Mouse (Mus musculus) liver, embryonic 12.5 days (tissue): ENCODE data around the gene Med13l. TPM values are rescaled to one million over a fixed set of nuclear protein-coding genes. Genes with fewer than 3 reads are reported as not detected.

Experiments used
- ATAC-seq: fragments of 200-750 bp; cut with Nextera tagmentation; 2 replicates; pipeline ENCODE4 v1.8.0; 2017; ENCODE audit warnings: moderate number of reproducible peaks, mild to moderate bottlenecking, moderate library complexity
- H3K27ac ChIP-seq: fragments of 300-500 bp; sonication (generic); 2 replicates; pipeline ENCODE4 v1.5.1; 2016; ENCODE audit warnings: mild to moderate bottlenecking
- H3K27me3 ChIP-seq: fragments of 300-500 bp; sonication (generic); replicated peaks from 2 replicates; pipeline ENCODE4 v1.6.1; 2016; ENCODE audit warnings: mild to moderate bottlenecking, moderate library complexity
- H3K36me3 ChIP-seq: fragments of 300-500 bp; sonication (generic); 2 replicates; pipeline ENCODE4 v1.6.1; 2016; ENCODE audit warnings: mild to moderate bottlenecking, moderate library complexity
- H3K4me1 ChIP-seq: fragments of 300-500 bp; sonication (generic); 2 replicates; pipeline ENCODE4 v1.6.1; 2016
- H3K4me2 ChIP-seq: fragments of 300-500 bp; sonication (generic); 2 replicates; pipeline ENCODE4 v1.6.1; 2016; ENCODE audit warnings: mild to moderate bottlenecking, moderate library complexity
- H3K4me3 ChIP-seq: fragments of 300-500 bp; sonication (generic); 2 replicates; pipeline ENCODE4 v1.5.1; 2016; ENCODE audit warnings: mild to moderate bottlenecking, moderate library complexity
- H3K9ac ChIP-seq: fragments of 300-500 bp; sonication (generic); 2 replicates; pipeline ENCODE4 v1.6.1; 2016; ENCODE audit warnings: mild to moderate bottlenecking, moderate library complexity
- H3K9me3 ChIP-seq: fragments of 300-500 bp; sonication (generic); replicated peaks from 2 replicates; pipeline ENCODE4 v1.6.1; 2016; ENCODE audit warnings: mild to moderate bottlenecking, moderate library complexity
- WGBS: fragments of 180-500 bp; shearing (Covaris S2); methylation state at CpG from one replicate; pipeline ENCODE4 v1.1.7; 2016; ENCODE audit not compliant: insufficient replicate concordance; 5-methylcytosine and 5-hydroxymethylcytosine counted together
- polyA plus RNA-seq: library from polyadenylated mRNA; unstranded; fragments of >200 nt; fragmentation: Nextera tagmentation; extraction: Ambion mirVana; gene quantifications from 2 replicates; pipeline ENCODE4 v1.2.1, GENCODE M21; 2016

Med13l gene
- polyA plus RNA-seq, 1 experiment from 2014 or later: 13.0 TPM

GRCm38 (mm10) chr5:118666437-118667207 is 106.1 kb downstream of the Med13l start:
- Histone ChIP-seq H3K36me3 (peaks cover 31% of the 10 kb centered on the region), H3K27ac (no peak overlapping the region), H3K27me3 (no peaks in the 10 kb centered on the region), H3K4me2 (no peak overlapping the region), H3K9me3 (no peaks in the 10 kb centered on the region), H3K4me1 (peaks cover 43% of the 10 kb centered on the region), H3K4me3 (no peak overlapping the region), H3K9ac (no peak overlapping the region)
- 71% methylated on average over 25 of the region's 25 CpGs for WGBS
- ATAC-seq: no peak

- H3K27me3 ChIP-seq: no peaks in the 10 kb centered on the region
- no peaks in the 10 kb centered on the region for H3K9me3 ChIP-seq
- no peak overlapping the region for H3K9ac ChIP-seq
- no peak overlapping the region for H3K4me2 ChIP-seq
- no peak overlapping the region for H3K27ac ChIP-seq
- no peak for ATAC-seq
- no peak overlapping the region for H3K4me3 ChIP-seq
- peaks cover 40% of the 10 kb centered on the region for H3K36me3 ChIP-seq
- peaks cover 40% of the 10 kb centered on the region for H3K4me1 ChIP-seq
- WGBS: 71% methylated on average over 7 of the region's 7 CpGs
Observed at GRCm38 (mm10) chr5:118667863-118668262, 107.4 kb downstream of the Med13l start.

- Histone ChIP-seq H3K4me2 (no peak overlapping the region), H3K36me3 (peaks cover 37% of the 10 kb centered on the region), H3K9me3 (no peaks in the 10 kb centered on the region), H3K4me1 (peaks cover 43% of the 10 kb centered on the region), H3K27me3 (no peaks in the 10 kb centered on the region), H3K27ac (no peak overlapping the region; the same call in 1 of the 2 replicates), H3K9ac (no peak overlapping the region), H3K4me3 (no peak overlapping the region)
- WGBS: 65% methylated on average over 2 of the region's 2 CpGs
- no peak for ATAC-seq
Observed at GRCm38 (mm10) chr5:118668931-118669330, 108.5 kb downstream of the Med13l start.

GRCm38 (mm10) chr5:118672111-118672510 is 111.6 kb downstream of the Med13l start:
- no peak for ATAC-seq
- H3K9ac ChIP-seq: no peak overlapping the region
- no peak overlapping the region for H3K4me3 ChIP-seq
- H3K9me3 ChIP-seq: no peaks in the 10 kb centered on the region
- H3K27ac ChIP-seq: no peak overlapping the region
- peaks cover 47% of the 10 kb centered on the region for H3K4me1 ChIP-seq
- peaks cover 33% of the 10 kb centered on the region for H3K36me3 ChIP-seq
- H3K27me3 ChIP-seq: no peaks in the 10 kb centered on the region
- no peak overlapping the region for H3K4me2 ChIP-seq

GRCm38 (mm10) chr5:118673859-118674258 is 113.4 kb downstream of the Med13l start:
- ATAC-seq: no peak
- H3K4me3 ChIP-seq: no peak overlapping the region
- H3K36me3 ChIP-seq: peaks cover 41% of the 10 kb centered on the region
- no peak overlapping the region for H3K4me2 ChIP-seq
- 85% methylated on average over 5 of the region's 5 CpGs for WGBS
- no peaks in the 10 kb centered on the region for H3K9me3 ChIP-seq
- no peak overlapping the region for H3K9ac ChIP-seq
- no peaks in the 10 kb centered on the region for H3K27me3 ChIP-seq
- no peak overlapping the region for H3K27ac ChIP-seq
- H3K4me1 ChIP-seq: peaks cover 46% of the 10 kb centered on the region

DNA sequence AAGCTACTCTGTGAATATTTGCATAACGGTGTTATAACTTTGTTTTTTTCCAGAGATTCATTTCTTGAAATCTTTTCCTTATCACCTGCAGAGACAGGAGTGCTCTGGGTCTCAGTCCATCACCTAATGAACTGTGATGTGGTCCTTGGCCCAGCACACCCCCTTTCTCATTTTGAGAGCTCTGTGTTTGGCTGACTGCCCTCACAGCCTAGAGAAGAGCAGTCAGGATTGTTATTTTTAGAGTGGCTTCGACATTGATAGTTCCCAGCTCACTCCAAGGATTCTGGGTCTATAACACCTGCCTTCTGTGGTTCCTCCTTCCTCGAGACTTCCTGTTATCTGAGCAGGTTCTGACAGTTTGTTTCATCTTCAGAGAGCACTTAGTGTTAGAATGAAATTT is 113.8 kb downstream of the Med13l start:
- H3K4me3 ChIP-seq: no peak overlapping the region
- 58% methylated on average over 3 of the region's 3 CpGs for WGBS
- H3K9ac ChIP-seq: no peak overlapping the region
- no peaks in the 10 kb centered on the region for H3K27me3 ChIP-seq
- peaks cover 41% of the 10 kb centered on the region for H3K36me3 ChIP-seq
- no peak for ATAC-seq
- H3K9me3 ChIP-seq: no peaks in the 10 kb centered on the region
- no peak overlapping the region for H3K4me2 ChIP-seq
- H3K4me1 ChIP-seq: peaks cover 41% of the 10 kb centered on the region
- no peak overlapping the region for H3K27ac ChIP-seq

- no peak overlapping the region for H3K4me3 ChIP-seq
- H3K27ac ChIP-seq: no peak overlapping the region
- peaks cover 51% of the 10 kb centered on the region for H3K36me3 ChIP-seq
- no peak for ATAC-seq
- H3K9ac ChIP-seq: no peak overlapping the region
- H3K27me3 ChIP-seq: no peaks in the 10 kb centered on the region
- 77% methylated on average over 3 of the region's 3 CpGs for WGBS
- H3K4me1 ChIP-seq: peaks cover 46% of the 10 kb centered on the region
- no peak overlapping the region for H3K4me2 ChIP-seq
- H3K9me3 ChIP-seq: no peaks in the 10 kb centered on the region
Observed at GRCm38 (mm10) chr5:118675697-118676096, 115.2 kb downstream of the Med13l start.

- H3K9ac ChIP-seq: no peak overlapping the region
- H3K27ac ChIP-seq: no peak overlapping the region
- H3K36me3 ChIP-seq: peaks cover 52% of the 10 kb centered on the region
- peaks cover 49% of the 10 kb centered on the region for H3K4me1 ChIP-seq
- no peaks in the 10 kb centered on the region for H3K27me3 ChIP-seq
- H3K4me2 ChIP-seq: no peak overlapping the region
- H3K4me3 ChIP-seq: no peak overlapping the region
- WGBS: 86% methylated on average over 8 of the region's 8 CpGs
- no peaks in the 10 kb centered on the region for H3K9me3 ChIP-seq
- ATAC-seq: no peak
Observed at GRCm38 (mm10) chr5:118676151-118676918, 115.9 kb downstream of the Med13l start.

DNA sequence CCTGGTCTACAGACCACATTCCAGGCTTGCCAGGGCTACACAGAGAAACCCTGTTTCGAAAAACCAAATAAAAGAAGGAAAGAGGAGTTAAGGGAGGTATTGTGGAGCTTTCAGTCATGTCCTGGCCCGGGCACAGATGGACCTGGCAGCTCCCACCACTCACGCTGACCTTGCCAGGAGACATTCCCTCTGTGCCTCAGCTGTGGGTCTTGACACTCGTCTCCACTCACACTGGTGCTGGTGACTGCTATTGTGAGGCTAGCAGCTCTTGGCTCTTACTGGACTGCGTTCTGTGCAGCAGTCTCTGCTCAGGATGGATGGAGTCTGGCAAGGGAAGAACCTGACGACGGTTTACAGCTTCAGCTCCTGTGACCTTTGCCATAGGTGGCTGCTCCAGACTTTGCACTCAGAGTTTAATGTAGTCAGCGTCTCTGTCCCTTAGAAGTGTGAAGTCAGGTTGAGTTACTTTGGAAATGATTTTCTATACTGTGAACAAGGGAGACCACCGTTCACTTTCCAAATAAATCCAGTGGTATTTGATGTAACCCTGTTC is 118.9 kb downstream of the Med13l start:
- Histone ChIP-seq H3K36me3 (peaks cover 51% of the 10 kb centered on the region), H3K27me3 (no peaks in the 10 kb centered on the region), H3K4me2 (no peak overlapping the region), H3K27ac (0 out of 2 replicates have a peak overlapping the region, but pooled peaks have one; percentile 34), H3K4me1 (peaks cover 37% of the 10 kb centered on the region), H3K9ac (no peak overlapping the region), H3K4me3 (no peak overlapping the region), H3K9me3 (no peaks in the 10 kb centered on the region)
- WGBS: 84% methylated on average over 9 of the region's 9 CpGs
- ATAC-seq: no peak

DNA sequence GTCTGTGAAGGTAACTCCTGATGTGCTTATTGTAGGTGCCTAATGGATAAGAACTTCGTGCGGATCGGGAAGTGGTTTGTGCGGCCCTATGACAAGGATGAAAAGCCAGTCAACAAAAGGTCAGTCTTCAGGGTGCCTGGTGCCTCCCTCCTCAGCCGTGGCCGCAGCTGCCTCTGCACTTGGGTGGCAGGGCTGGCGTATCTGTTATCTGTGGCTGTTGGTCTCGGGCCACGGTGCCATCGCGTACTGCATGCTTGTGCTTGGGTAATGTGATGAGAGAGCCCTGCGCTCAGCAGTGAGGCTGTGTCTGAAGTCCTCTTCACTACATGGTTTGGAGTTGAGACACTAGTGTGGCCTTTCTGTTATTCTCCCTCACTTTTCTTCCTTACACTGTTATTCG is 120.4 kb downstream of the Med13l start:
- H3K4me1 ChIP-seq: peaks cover 31% of the 10 kb centered on the region
- H3K4me2 ChIP-seq: no peak overlapping the region
- WGBS: 89% methylated on average over 13 of the region's 13 CpGs
- H3K9me3 ChIP-seq: no peaks in the 10 kb centered on the region
- no peak overlapping the region for H3K4me3 ChIP-seq
- H3K27me3 ChIP-seq: no peaks in the 10 kb centered on the region
- no peak overlapping the region for H3K27ac ChIP-seq
- H3K9ac ChIP-seq: no peak overlapping the region
- peaks cover 44% of the 10 kb centered on the region for H3K36me3 ChIP-seq
- ATAC-seq: no peak

DNA sequence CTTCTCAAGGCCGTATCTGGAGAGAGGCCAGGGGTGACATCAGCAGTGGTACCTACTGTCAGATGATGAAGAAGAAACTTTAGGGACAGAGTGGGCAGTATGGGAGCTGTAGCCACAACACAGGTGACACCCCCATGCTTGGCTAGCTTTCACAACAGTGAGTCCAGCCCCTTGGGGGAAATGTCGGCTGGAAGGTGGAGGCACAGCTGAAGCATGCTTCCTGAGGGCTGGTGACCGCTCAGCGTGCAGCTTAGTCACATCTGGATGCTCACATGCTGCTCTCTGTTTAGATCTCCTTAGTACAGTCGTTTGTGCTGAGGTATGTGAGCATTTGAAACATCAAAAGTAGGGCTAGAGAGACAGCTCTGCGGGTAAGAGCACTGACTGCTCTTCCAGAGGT is 121.5 kb downstream of the Med13l start:
- Histone ChIP-seq H3K4me1 (peaks cover 32% of the 10 kb centered on the region), H3K9ac (no peak overlapping the region), H3K4me2 (no peak overlapping the region), H3K4me3 (no peak overlapping the region), H3K27me3 (no peaks in the 10 kb centered on the region), H3K9me3 (no peaks in the 10 kb centered on the region), H3K36me3 (peaks cover 44% of the 10 kb centered on the region), H3K27ac (no peak overlapping the region)
- ATAC-seq: no peak
- 94% methylated on average over 6 of the region's 6 CpGs for WGBS

DNA sequence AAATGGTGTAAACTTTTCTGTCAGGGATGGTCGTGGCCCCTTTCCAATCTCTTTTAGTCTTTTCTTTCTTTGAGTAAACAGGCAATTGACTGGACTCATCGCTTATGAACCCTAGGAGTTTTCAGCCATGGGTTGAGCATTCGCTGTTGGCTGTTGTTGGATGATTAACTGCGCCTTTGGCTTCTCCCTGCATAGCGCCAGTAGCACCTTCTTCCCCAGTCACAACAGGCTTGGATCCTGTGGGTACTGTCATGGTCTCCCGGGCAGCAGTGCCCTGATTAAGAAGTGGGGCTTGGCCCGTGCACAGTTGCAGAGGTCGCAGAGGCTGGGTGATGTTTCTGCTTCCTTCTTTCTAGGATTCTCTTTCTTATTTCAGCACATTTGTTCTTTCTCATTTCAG is 124.7 kb downstream of the Med13l start:
- 83% methylated on average over 8 of the region's 8 CpGs for WGBS
- ATAC-seq: no peak
- Histone ChIP-seq H3K9ac (no peak overlapping the region), H3K27ac (no peak overlapping the region), H3K27me3 (no peaks in the 10 kb centered on the region), H3K4me1 (peaks cover 27% of the 10 kb centered on the region), H3K4me3 (no peak overlapping the region), H3K9me3 (no peaks in the 10 kb centered on the region), H3K36me3 (peaks cover 34% of the 10 kb centered on the region), H3K4me2 (no peak overlapping the region)
